Mouse (Mus musculus): ENCODE data around the gene Ap2a2.
"Not testable (repeated sequence)": the region's sequence is repeated elsewhere in the genome, so short reads cannot be mapped to it uniquely, and the experiment has no call there.

Gene Ap2a2

DNA sequence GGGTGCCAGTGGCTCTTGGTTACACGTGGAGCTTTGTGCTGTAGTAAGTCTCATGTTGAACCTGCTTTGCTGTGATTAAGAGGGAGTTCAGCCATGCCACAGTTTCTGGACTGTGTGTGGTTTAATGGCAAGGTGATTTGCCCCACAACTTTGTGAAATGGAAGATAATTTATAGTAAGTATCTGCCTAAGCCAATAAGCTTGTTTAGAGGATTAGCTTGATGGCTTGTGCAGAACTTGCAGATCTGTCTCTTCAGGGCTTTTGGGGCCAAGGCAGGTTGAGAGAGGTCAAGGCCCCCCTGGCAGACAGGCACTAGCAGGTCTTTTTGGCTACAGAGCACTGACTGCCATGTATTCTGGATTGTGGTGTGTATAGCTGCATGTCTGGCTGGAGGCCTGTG, 35.0 kb downstream of the Ap2a2 start:
- no peak for DNase-seq (ENCODE audit: low spot score)

DNA sequence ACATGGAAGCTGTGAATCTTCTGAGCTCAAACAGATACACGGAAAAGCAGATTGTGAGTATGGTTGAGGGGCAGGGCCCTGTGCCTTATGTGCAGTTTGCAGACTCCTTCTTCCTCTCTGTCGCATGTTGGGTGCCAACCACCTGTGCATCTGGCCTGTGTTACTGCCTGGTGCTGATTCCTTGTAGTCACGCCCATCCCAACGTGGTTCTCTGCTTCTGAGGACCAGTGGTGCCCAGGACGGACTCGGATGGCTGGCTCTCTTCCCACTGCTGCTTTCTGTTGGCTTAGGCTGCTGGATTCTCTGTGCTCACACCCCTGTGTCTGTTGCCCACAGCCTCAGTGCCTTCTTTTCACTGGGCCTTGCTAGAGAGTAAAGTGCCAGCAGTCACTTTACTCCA, 35.6 kb downstream of the Ap2a2 start:
- DNase-seq (ENCODE audit: low spot score): no peak

DNA sequence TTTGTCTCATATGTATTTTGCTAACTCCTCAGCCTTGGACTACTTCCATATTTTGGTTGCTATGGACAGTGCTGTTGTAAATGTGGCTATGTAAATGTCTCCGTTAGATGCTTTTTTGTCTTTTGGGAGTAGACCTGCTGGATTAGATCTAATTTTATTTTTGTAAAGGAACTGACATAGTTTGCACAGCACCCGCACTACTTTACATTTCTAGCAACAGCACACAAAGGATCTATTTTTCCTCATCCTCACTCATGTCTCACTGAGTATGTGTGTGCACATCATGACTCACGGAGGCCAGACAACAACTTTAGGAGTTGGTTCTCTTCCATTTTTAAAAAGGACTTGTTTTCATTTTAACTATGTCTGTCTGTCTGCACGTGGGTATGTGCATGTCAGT, 45.7 kb downstream of the Ap2a2 start:
- DNase-seq (ENCODE audit: low spot score): no peak

DNA sequence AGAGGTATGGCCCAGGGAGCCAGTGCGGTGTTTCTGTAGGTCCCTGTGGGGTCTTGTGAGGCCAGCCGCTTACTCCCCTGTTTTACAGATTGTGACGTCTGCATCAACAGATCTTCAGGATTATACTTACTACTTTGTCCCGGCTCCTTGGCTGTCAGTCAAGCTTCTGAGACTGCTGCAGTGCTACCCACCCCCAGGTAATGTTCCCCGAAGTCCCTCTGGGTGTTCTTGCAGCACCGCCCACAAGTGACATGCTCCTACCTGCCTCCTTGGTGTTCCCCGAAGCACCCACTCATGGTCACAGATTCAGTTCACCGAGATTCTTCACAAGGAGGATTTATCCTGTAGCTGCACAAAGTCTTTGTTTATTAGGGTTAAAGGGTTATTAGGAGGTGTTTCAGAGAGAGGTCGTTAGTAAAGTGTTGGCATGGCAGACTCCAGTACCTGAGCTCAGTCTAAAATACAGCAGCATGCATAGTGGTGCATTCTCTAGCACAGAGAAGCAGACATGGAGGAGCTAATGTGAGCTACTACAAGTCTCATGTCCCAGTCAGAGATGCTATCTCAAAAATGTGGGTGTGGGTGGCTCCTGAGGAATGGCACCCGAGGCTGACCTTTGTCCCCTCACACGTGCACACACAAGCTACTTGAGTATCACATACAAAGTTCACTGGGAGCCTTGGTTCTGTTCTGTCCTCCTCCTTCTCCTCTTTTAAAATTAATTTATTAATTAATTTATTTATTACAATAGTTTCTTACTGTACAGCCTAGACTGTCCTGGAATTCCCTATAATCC, 47.9 kb downstream of the Ap2a2 start:
- DNase-seq (ENCODE audit: low spot score): no peak

DNA sequence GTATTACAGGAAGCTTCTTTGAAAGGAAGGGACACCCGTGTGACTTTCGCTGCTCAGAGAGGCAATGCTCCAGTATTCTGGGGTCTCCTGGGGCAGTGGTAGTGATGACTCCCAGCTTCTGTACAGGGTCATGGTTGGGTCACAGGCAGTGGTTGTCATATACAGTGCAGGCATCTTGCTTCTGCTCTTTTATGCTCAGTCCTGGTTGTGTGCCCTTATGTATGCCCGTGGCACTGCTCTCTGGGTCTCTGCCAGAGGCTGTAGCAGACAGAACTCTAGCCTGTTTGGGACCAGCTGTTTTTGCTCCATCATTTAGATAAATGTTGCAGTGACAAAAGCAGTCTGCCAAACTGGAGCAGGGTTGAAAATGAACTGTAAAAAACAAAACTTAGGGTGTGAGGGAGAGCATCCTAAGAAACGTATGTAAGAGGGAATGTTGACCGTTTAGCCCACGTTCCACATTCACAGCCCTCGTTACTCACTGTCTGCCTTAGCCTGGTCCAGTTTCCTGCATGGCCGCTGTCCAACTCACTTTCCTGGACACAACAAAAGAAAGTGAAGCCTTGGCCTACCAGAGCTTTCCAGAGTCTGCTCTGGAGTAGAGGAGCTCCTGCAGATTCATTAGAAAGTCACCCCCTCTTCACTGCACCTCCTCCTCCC, 49.9 kb downstream of the Ap2a2 start:
- peak; percentile 34 for DNase-seq (ENCODE audit: low spot score)

DNA sequence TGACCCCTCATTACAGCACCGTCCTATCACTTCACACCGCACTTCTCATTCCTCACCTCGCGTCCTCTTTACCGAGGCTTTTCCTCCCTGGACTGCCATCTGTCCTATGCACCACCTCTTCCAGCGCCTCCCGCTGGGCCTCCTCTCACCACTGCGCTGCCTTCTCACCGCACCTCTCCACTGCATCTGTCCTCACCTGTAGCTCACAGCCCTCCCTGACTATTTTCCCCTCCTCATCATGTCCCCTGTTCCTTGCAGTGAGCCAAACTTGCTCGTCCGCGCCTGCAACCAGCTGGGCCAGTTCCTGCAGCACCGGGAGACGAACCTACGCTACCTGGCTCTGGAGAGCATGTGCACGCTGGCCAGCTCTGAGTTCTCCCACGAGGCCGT, 50.4 kb downstream of the Ap2a2 start:
- DNase-seq (ENCODE audit: low spot score): no peak

DNA sequence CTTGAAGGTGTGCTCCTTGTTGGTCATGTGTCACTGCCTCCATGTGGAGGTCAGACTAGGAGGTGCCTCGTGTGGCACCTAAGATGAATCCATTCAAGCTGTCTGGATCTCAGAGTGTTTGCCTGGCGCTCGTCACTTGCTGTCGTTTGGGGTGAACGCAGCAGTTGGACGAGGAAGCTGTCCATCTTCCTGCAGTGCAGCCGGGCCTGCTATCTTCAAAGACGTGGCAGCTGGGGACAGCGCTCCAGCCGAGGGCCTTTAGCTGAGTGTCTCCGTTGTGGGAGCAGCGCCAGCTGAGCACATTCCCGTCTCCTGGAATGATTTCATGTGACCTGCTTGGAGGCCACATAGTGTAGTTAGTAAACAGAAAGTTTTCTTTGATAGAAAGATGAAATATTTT, 50.8 kb downstream of the Ap2a2 start:
- DNase-seq (ENCODE audit: low spot score): no peak

DNA sequence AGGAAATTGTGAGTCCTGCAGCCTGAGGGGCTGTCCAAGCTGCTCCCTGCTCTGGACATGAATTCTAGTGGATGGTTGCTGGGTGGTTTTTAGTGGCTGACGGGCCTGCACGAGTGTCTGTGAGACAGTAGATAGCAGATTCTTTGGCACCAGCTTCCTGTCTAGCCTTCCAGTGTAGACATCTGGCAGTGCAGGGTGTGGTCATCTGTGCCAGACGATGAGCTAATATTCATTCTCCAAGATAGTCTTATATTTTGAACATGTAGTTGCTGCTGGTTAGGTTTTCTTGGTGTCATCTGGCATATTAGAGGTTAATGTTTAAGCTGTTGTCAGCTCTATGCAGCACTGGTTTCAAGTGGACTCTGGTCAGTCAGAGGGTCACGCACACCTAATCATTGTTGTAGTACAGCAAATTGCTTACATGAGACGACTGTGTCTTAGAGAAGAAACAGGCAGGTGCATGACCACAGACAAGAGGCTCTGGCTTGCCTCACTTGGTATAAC, 52.4 kb downstream of the Ap2a2 start:
- DNase-seq (ENCODE audit: low spot score): no peak

DNA sequence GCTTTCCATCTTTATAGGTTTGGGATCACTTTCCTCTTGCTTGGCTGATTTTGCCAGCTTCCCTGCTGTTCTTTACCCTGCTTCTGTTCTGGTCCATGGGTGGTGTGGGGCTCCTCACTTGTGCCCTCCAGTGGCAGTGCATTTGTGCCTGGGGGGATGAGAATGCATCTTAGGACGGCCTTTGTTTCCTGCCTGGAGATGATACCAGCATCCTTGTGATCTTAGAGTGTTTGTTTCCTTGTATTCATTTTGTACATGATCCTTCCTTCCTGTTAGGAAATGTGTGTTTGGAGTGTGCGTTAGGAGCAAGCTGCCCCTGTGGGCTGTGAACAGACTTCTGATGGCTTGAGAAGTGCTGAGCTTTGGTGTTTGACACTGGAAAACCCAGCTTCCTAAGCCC, 62.2 kb downstream of the Ap2a2 start:
- DNase-seq (ENCODE audit: low spot score): no peak

DNA sequence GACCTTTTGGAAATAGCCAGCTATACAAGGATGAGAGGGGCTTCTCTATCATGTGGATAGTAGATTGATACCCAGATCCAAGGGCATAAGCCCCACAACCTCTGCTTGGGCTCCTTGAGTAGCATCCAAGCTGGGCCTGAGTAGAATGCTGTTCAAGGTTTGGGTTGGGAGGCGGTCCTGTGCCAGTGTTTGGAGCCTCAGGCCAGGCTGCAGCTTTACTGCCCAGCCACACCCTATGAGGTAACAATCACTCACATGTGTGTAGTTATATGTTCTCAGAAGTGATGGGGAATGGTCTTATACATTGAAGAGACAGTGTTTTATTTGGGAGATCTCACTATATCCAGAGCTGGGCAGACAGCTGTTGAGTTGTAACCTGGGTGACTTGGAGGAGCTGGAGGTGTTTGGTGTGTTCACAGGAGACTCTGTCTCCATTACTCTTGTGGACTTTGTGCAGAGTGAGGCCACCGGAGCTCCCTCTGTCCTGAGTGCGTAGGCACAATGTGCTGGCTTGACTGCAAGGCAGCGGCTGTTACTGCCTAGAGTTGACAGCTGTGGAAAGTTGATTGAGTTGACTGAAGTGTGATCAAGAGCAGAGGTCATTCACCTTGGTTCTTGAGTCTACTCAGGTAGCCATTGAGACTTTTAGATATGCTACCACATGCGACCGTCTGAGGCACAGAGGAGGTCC, 63.3 kb downstream of the Ap2a2 start:
- DNase-seq (ENCODE audit: low spot score): no peak

DNA sequence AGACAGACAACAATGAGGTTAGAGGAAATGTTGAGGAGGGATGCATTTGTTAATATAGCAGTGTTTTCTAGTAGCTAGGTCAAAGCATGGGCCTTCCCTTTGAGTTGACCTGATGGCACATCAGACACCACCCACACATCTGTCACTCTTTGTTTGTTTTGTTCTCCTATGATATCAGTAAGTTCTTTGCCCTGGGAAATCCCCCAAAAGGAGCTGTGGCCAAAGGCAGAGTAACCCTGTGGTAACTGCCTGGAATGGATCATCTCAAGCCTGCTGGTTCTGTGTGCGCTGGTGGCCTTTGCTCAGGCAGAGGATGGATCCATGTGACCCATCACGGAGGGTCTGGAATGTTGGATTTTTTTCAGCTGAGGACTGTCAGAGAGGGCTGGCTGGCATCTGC, 66.0 kb downstream of the Ap2a2 start:
- no peak for DNase-seq (ENCODE audit: low spot score)

DNA sequence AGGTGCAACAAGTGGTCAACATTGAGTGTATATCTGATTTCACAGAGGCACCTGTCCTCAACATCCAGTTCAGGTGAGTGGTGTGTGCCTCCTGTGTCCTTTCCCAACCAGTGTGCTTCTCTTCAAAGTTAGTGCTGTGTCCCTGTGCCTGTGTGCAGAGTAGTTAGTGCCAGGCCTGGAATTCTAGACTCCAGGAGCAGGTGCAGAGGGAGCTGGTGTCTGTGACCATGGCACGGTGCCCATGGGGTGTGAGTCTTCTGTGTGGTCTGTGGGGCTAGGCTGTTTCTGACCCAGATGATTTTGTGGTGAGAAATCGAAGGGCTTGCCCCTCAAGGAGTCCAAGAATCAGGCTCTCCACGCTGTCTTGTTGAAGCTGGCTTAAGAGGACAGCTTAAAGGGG, 67.3 kb downstream of the Ap2a2 start:
- DNase-seq (ENCODE audit: low spot score): no peak

DNA sequence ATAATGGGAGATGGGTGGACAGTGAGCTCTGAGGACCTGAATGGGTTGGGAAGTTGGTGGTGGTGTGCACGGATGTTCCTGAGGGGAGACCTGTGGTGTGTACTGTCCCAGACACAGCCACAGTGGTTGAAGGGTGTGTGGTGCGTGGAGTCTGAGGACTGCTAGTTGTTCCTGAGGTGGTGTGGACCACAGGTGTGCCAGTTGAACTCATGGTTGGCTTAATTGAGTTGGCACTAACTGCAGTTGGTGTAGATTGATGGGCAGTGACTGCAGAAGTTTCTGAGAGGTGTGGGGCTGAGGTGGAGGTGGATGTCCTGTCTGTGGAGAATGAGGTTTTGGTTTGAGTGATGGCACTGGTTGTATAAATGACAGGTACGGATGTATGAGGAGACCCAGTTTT, 76.1 kb downstream of the Ap2a2 start:
- DNase-seq (ENCODE audit: low spot score): not testable (repeated sequence)

DNA sequence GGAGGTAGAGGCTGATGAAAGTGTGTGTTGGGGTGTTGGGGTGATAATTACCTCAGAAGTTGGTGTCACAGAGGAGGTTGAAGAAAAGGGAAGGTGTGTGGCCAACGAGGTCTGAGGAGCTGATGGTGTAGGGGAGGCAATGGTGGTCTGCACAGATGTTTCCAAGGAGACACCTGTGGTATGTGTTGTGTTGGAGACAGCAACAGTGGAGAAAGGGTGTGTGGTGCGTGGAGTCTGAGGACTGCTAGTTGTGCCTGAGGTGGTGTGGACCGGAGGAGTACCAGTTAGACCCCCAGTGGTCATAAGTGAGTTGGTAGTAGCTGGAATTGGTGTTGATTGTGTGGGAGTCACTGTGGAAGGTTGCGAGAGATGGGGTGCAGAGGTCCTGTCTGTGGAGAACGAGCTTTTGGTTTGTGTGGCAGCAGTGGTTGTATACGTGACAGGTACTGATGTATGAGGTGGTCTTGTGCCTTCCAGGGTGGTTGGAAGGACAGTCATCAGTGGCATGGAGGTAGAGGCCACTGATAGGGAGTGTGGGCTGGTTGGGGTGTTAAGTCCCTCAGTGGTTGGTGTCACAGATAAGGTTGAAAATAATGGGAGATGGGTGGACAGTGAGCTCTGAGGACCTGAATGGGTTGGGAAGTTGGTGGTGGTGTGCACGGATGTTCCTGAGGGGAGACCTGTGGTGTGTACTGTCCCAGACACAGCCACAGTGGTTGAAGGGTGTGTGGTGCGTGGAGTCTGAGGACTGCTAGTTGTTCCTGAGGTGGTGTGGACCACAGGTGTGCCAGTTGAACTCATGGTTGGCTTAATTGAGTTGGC, 76.8 kb downstream of the Ap2a2 start:
- not testable (repeated sequence) for DNase-seq (ENCODE audit: low spot score)

DNA sequence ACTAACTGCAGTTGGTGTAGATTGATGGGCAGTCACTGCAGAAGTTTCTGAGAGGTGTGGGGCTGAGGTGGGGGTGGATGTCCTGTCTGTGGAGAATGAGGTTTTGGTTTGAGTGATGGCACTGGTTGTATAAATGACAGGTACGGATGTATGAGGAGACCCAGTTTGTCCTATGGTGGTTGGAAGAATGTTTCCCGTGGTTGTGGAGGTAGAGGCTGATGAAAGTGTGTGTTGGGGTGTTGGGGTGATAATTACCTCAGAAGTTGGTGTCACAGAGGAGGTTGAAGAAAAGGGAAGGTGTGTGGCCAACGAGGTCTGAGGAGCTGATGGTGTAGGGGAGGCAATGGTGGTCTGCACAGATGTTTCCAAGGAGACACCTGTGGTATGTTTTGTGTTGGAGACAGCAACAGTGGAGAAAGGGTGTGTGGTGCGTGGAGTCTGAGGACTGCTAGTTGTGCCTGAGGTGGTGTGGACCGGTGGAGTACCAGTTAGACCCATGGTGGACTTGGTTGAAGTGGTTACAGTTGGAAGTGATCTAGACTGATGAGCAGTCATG, 77.4 kb downstream of the Ap2a2 start:
- DNase-seq (ENCODE audit: low spot score): not testable (repeated sequence)

DNA sequence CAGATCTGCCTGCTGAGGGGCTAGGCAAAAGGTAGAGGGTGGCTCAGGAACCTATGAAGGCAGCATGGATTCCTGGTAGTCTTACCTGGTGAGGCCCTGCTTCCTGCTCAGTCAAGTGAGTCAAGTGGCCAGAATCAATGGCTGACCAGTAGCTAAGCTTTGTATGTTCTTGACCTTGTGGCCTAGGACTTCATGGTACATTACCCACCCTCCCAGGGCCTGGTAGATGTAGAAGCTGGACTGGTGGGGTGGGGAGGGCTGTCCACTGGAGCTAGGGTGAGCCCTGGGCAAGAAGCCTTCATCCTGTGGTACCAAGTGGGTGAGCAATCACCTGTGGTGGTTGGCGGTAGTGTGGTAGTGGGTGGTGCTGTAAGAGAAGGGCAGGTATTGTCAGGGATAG, 80.4 kb downstream of the Ap2a2 start:
- DNase-seq (ENCODE audit: low spot score): no peak

DNA sequence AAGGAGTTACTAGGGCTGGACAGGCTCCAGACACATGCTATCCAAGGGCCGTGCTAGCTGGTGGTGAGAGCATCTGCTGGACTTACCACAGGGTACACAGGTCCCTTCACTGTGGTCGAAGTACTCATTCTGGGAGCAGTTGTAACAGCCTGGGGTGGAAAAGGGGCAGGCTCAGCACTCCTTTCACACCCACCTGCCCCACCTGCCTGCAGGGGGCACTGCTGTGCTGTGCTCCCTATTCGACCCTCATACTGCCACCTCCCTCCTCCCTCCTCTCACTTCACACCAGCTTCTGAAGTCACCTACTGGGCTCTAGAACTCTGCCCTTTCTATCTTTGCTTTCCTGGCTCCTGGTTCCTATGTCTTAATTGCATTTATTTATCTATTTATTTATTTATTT, 81.2 kb downstream of the Ap2a2 start:
- DNase-seq (ENCODE audit: low spot score): no peak

DNA sequence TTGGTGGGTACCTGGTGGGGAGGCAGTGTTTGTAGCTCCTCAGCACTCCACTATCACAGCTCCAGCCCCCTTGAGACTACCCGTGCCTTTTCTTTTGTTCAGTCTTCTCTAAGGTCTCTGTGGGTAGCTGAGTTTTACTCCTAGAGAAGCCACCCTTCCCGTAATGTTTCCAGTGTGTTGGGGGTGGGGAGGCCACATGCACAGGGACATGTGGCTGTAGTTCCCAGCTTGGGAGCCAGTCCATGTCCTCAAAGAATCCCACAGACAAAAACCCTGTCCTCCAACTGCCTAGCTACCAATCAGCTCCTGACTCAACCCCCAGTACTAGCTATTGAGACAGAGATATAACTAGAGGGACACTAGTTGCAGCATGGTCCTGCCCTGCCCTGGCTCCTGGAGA, 85.1 kb downstream of the Ap2a2 start:
- DNase-seq (ENCODE audit: low spot score): no peak

DNA sequence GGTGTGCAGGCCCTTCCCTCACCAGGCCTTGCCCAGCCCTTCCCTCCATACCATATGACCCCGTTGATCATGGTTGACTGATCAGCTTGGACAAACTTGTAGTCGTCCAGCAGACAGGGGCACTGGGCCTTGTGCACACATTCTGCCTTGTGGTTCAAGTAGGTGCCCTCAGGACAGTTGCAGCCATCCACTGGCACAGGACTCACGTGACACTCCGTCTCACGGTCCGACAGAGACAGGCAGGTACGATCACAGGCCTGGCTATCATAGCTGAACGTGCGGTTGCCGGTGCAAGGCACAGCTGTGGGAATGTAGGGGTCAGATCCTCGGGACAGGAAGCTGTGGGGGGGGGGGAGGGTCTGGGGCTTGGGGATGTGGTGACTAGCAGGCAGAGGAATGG, 85.8 kb downstream of the Ap2a2 start:
- no peak for DNase-seq (ENCODE audit: low spot score)

DNA sequence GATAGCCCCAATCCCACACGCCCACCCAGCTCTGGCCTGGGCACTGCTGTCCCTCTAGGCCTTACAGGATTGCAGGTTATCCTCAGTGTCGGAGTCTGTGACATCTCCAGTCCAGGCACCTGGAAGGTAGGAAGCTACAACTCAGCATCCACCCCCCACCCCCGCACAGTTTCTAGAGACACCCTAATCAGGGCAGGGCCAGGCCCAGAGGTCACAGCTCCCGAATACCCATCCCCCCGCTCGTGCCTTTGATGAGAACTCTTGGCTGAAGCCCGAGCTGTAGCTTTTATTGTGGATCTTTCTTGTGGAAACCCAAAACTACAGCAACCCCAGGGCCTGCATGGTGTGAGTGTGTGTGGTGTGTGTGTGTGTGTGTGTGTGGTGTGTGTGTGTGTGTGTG, 90.2 kb downstream of the Ap2a2 start:
- DNase-seq (ENCODE audit: low spot score): no peak

DNA sequence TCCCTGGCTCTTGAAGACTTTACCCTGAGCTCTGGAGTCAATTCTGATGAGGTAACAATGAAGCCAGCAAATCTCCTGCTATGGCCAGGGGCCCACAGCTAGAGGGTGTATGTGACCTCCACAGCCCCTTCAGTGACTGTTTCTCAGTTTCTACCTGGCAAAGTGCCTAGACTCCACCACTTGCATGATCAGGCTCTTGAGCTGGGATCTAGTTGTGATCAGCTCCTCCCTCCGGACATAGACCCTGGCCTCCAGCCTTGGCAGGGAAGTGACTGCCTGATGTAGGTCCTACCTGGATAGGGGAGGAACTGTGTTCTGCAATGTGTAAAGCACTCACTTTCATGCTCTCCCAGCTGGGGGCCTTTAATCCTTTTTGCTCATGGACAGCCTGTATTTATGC, 98.4 kb downstream of the Ap2a2 start:
- no peak for DNase-seq (ENCODE audit: low spot score)

DNA sequence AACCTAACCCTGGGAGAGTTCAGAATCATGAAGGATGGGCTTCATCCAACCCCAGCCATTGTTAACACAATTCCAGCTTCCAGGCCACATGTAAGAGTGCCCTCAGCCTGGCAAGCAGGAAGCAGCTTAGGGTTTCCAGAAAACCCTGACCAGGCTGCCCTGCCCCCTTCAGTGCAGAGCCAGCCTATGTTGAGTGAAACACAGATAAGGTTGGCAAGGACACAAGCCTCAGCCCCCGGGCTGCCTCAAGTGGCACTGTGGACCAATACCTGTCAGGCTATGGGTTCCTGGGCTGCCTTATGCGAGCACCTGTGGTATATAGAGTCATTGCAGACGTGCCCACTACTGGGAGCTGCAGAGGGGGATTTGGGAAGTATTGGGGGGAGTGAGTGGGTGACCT, 99.5 kb downstream of the Ap2a2 start:
- no peak for DNase-seq (ENCODE audit: low spot score)
